18 mouse cellular contexts compared by ENCODE assay signal in genomic region chr19:6852393-6853305, GRCm38 (mm10). TPM values are rescaled to one million over a fixed set of nuclear protein-coding genes. Genes with fewer than 3 reads are reported as not detected.
DNase-seq lines count a peak whose midpoint lies in the region; ATAC-seq and TF ChIP-seq lines count a peak whose summit lies in the region.
"Had no signal": no experiment of that assay in that cellular context is flagged by ENCODE, and none has a peak within 500 bp of the region (broad histone marks: within the 10 kb centered on the region; RNA-seq: fewer than 3 reads in every experiment).

No protein-coding gene starts in this region.

- peaks cover 28% of the 10 kb centered on the region for H3K27me3 ChIP-seq in intestine, postnatal 0 days (replicated peaks; ENCODE audit: control insufficient read depth, insufficient read depth, low read length)

- H3K4me2 ChIP-seq in intestine, postnatal 0 days (replicated peaks; ENCODE audit: low read depth): no peak overlapping the region
- H3K4me2 ChIP-seq: embryonic facial prominence, embryonic 15.5 days; heart, embryonic 11.5 days; hindbrain, embryonic 12.5 days; kidney, embryonic 15.5 days; liver, embryonic 12.5 days had no signal

- no peak for DNase-seq in layer of hippocampus, adult 2 months (ENCODE audit: low spot score in 2 of 2)
- DNase-seq in layer of hippocampus, adult 18-20 months (ENCODE audit: low spot score in 2 of 2): no peak
- DNase-seq in right cerebral cortex, postnatal 10 days (ENCODE audit: low spot score in 2 of 2): peak; percentile 34 to 43
- DNase-seq in right cerebral cortex, postnatal 4 days: no peak
- no peak for DNase-seq in urinary bladder, postnatal 36 days (ENCODE audit: low spot score in 2 of 2)
- no peak for DNase-seq in embryo, embryonic 10 days (ENCODE audit: low spot score)
- DNase-seq: cerebellum, adult 9-10 months; heart, postnatal 10 days; lung, adult 2 months; right cerebral cortex, postnatal 25 days; thymus, postnatal 36 days had no signal

- H3K4me1 ChIP-seq in intestine, postnatal 0 days (replicated peaks; ENCODE audit: control insufficient read depth, insufficient read depth, low read length): peaks cover 11% of the 10 kb centered on the region

- H3K36me3 ChIP-seq in intestine, postnatal 0 days (ENCODE audit: control insufficient read depth, insufficient read depth): no peaks in the 10 kb centered on the region
- H3K36me3 ChIP-seq: embryonic facial prominence, embryonic 15.5 days; hindbrain, embryonic 12.5 days; kidney, embryonic 15.5 days; liver, embryonic 12.5 days had no signal

- H3K9ac ChIP-seq in intestine, postnatal 0 days (ENCODE audit: low read depth, low read length): no peak overlapping the region
- H3K9ac ChIP-seq: embryonic facial prominence, embryonic 15.5 days; hindbrain, embryonic 12.5 days; kidney, embryonic 15.5 days; liver, embryonic 12.5 days had no signal

- H3K27ac ChIP-seq in layer of hippocampus, adult 2 months: peak overlapping the region; percentile 46
- H3K27ac ChIP-seq in intestine, postnatal 0 days (ENCODE audit: low read depth, low read length): peak overlapping the region; percentile 41; the same call in 1 of the 2 replicates
- H3K27ac ChIP-seq: embryonic facial prominence, embryonic 15.5 days; hindbrain, embryonic 12.5 days; kidney, embryonic 15.5 days; liver, embryonic 12.5 days had no signal

- TF ChIP-seq CTCF in layer of hippocampus, adult 2 months (conservative IDR thresholded peaks at IDR 0.05): no peak
- no peak for TF ChIP-seq CTCF in intestine, postnatal 0 days (IDR thresholded peaks at IDR 0.05; ENCODE audit: low read depth)

- H3K9me3 ChIP-seq in intestine, postnatal 0 days (ENCODE audit: control insufficient read depth): no peaks in the 10 kb centered on the region
- H3K9me3 ChIP-seq: embryonic facial prominence, embryonic 15.5 days; hindbrain, embryonic 12.5 days; kidney, embryonic 15.5 days; liver, embryonic 12.5 days had no signal

- WGBS in intestine, postnatal 0 days: 73% methylated on average over 21 of the region's 21 CpGs

- peak; percentile 77 for ATAC-seq in intestine, postnatal 0 days
- ATAC-seq: liver, embryonic 12.5 days had no signal

- H3K4me3 ChIP-seq in layer of hippocampus, adult 2 months: no peak overlapping the region
- no peak overlapping the region for H3K4me3 ChIP-seq in intestine, postnatal 0 days (ENCODE audit: low read depth, low read length)
- H3K4me3 ChIP-seq: embryonic facial prominence, embryonic 15.5 days; hindbrain, embryonic 12.5 days; kidney, embryonic 15.5 days; liver, embryonic 12.5 days; myocyte had no signal

RNA-seq across cellular contexts. Expression of gene Ccdc88b, which starts 5.4 kb away (rescaled TPM):
- 10 to 100 TPM; 14.6 to 15.7 TPM for total RNA-seq in layer of hippocampus, adult 2 months (2021)
- total RNA-seq in layer of hippocampus, adult 18-20 months (2021): 10 to 100 TPM; 13.8 to 16.1 TPM
- 1.4 and 1.7 TPM in 2 replicates for polyA plus RNA-seq in intestine, postnatal 0 days (2015; fragmentation: Nextera tagmentation; extraction: Ambion mirVana)

RNA-seq across cellular contexts. Expression of gene Rps6ka4, which starts 12.2 kb away (rescaled TPM):
- total RNA-seq in layer of hippocampus, adult 2 months (2021): 10 to 100 TPM; 38.3 to 39.1 TPM
- total RNA-seq in layer of hippocampus, adult 18-20 months (2021): 10 to 100 TPM; 36.2 to 43.7 TPM
- 15.7 and 16.7 TPM in 2 replicates for polyA plus RNA-seq in intestine, postnatal 0 days (2015; fragmentation: Nextera tagmentation; extraction: Ambion mirVana)

RNA-seq across cellular contexts. Expression of gene Trmt112, which starts 56.8 kb away (rescaled TPM):
- total RNA-seq in layer of hippocampus, adult 2 months (2021): 10 to 100 TPM; 48.4 to 49.3 TPM
- total RNA-seq in layer of hippocampus, adult 18-20 months (2021): 10 to 100 TPM; 43.1 to 53.9 TPM
- 52.0 and 54.4 TPM in 2 replicates for polyA plus RNA-seq in intestine, postnatal 0 days (2015; fragmentation: Nextera tagmentation; extraction: Ambion mirVana)

RNA-seq across cellular contexts. Expression of gene Prdx5, which starts 57.3 kb away (rescaled TPM):
- total RNA-seq in layer of hippocampus, adult 2 months (2021): 100 to 1,000 TPM; 361 to 395 TPM
- total RNA-seq in layer of hippocampus, adult 18-20 months (2021): 100 to 1,000 TPM; 383 to 385 TPM
- 910 and 912 TPM in 2 replicates for polyA plus RNA-seq in intestine, postnatal 0 days (2015; fragmentation: Nextera tagmentation; extraction: Ambion mirVana)

Comparison
In these comparisons a context has a peak if more than half of its experiments do, and no peak if none do; other contexts are left out.
1. DNase-seq: peak in right cerebral cortex, postnatal 10 days (2 of 2); none in layer of hippocampus, adult 2 months (0 of 2), layer of hippocampus, adult 18-20 months (0 of 2), right cerebral cortex, postnatal 4 days (single experiment), urinary bladder, postnatal 36 days (0 of 2) and embryo, embryonic 10 days (single experiment).